Mouse (Mus musculus): ENCODE results near the gene Arhgdib. TPM values are rescaled to one million over a fixed set of nuclear protein-coding genes. Genes with fewer than 3 reads are reported as not detected.

The Arhgdib gene
- total and polyA plus RNA-seq, 2 experiments from 2014 or later, result 45.9 to 56.7 TPM

- Histone ChIP-seq H3K4me3 (ENCODE audit: low read depth, low read length) (no peak overlapping the region), H3K4me2 (ENCODE audit: low read depth, low read length) (no peak overlapping the region), H3K4me1 (ENCODE audit: control insufficient read depth, insufficient read depth) (no peaks in the 10 kb centered on the region), H3K9me3 (replicated peaks; ENCODE audit: control insufficient read depth, low read length) (no peaks in the 10 kb centered on the region), H3K27me3 (ENCODE audit: control insufficient read depth, insufficient read depth, low read length) (no peaks in the 10 kb centered on the region), H3K36me3 (replicated peaks; ENCODE audit: control insufficient read depth, insufficient read depth, low read length) (no peaks in the 10 kb centered on the region), H3K27ac (ENCODE audit: low read depth) (no peak overlapping the region), H3K9ac (replicated peaks; ENCODE audit: low read depth, low read length) (no peak overlapping the region)
- TF ChIP-seq CTCF (IDR thresholded peaks at IDR 0.05; ENCODE audit: low read depth), result no peak
- 58% methylated on average over 11 of the region's 11 CpGs for WGBS
- ATAC-seq (ENCODE audit: insufficient read depth, low read depth) (no peak), DNase-seq (ENCODE audit: low spot score) (no peak)
Observed at GRCm38 (mm10) chr6:136959131-136959530, 17.4 kb upstream of the Arhgdib start.

DNA sequence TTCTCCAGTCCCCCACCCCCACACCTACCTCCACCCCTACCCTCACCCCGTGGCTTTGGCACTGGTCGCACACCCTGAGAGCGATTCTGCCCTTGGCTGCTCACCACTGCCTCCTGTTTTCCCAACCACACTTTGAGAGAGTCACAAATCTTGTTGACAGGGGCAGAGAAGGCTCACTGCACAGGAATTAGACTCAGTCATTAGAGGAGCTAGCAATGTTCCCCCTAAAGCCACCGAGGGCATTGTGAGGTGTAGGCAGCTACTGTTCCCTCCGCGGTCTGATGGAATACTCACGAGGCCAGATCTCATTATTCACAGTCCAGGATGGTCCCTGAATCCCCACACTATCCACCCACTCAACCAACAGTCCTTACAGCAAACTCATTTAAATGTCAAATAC, 15.4 kb upstream of the Arhgdib start:
- no peak for TF ChIP-seq EP300 (IDR thresholded peaks at IDR 0.05; ENCODE audit: low read depth)
- no peak for TF ChIP-seq CTCF (IDR thresholded peaks at IDR 0.05; ENCODE audit: low read depth)
- ATAC-seq (ENCODE audit: insufficient read depth, low read depth), result no peak
- no peak overlapping the region for H3K9ac ChIP-seq (replicated peaks; ENCODE audit: low read depth, low read length)

GRCm38 (mm10) chr6:136955240-136955639, 13.5 kb upstream of the Arhgdib start:
- Histone ChIP-seq H3K27ac (ENCODE audit: low read depth) (no peak overlapping the region), H3K9me3 (replicated peaks; ENCODE audit: control insufficient read depth, low read length) (no peaks in the 10 kb centered on the region), H3K9ac (replicated peaks; ENCODE audit: low read depth, low read length) (no peak overlapping the region), H3K4me2 (ENCODE audit: low read depth, low read length) (no peak overlapping the region), H3K4me3 (ENCODE audit: low read depth, low read length) (no peak overlapping the region), H3K27me3 (ENCODE audit: control insufficient read depth, insufficient read depth, low read length) (no peaks in the 10 kb centered on the region), H3K36me3 (replicated peaks; ENCODE audit: control insufficient read depth, insufficient read depth, low read length) (no peaks in the 10 kb centered on the region), H3K4me1 (ENCODE audit: control insufficient read depth, insufficient read depth) (no peaks in the 10 kb centered on the region)
- TF ChIP-seq EP300 (IDR thresholded peaks at IDR 0.05; ENCODE audit: low read depth), result no peak
- no peak for TF ChIP-seq CTCF (IDR thresholded peaks at IDR 0.05; ENCODE audit: low read depth)
- WGBS, result 83% methylated on average over 3 of the region's 3 CpGs
- ATAC-seq (ENCODE audit: insufficient read depth, low read depth), result no peak
- DNase-seq (ENCODE audit: low spot score), result no peak

More for the DNA sequence above, 15.4 kb upstream of the Arhgdib start:
- H3K36me3 ChIP-seq (replicated peaks; ENCODE audit: control insufficient read depth, insufficient read depth, low read length), result no peaks in the 10 kb centered on the region
- H3K4me3 ChIP-seq (ENCODE audit: low read depth, low read length), result no peak overlapping the region
- no peaks in the 10 kb centered on the region for H3K4me1 ChIP-seq (ENCODE audit: control insufficient read depth, insufficient read depth)
- WGBS, result 64% methylated on average over 7 of the region's 7 CpGs
- DNase-seq (ENCODE audit: low spot score), result no peak
- H3K4me2 ChIP-seq (ENCODE audit: low read depth, low read length), result no peak overlapping the region
- H3K27me3 ChIP-seq (ENCODE audit: control insufficient read depth, insufficient read depth, low read length), result no peaks in the 10 kb centered on the region
- H3K9me3 ChIP-seq (replicated peaks; ENCODE audit: control insufficient read depth, low read length), result no peaks in the 10 kb centered on the region
- no peak overlapping the region for H3K27ac ChIP-seq (ENCODE audit: low read depth)

DNA sequence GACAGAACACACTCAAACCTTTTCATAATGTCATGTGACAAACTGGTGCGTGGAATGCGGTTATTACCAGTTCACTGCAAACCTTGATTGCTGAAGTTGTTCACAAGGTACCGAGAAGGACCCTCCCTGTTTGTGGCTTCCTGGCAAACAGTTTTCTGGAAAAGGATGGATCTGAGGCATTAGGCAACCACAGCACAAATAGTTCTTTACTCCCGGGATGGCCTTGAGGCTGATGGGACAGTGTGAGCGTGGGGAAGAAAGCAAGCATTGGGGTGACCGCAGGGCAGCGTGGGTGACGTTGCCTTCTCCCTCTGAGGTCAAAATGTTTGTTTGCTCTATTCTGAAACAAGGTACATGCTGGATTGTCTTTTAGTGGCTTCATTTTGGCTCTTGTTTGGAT, 13.0 kb upstream of the Arhgdib start:
- no peaks in the 10 kb centered on the region for H3K36me3 ChIP-seq (replicated peaks; ENCODE audit: control insufficient read depth, insufficient read depth, low read length)
- TF ChIP-seq EP300 (IDR thresholded peaks at IDR 0.05; ENCODE audit: low read depth) (no peak), CTCF (IDR thresholded peaks at IDR 0.05; ENCODE audit: low read depth) (no peak)
- H3K27ac ChIP-seq (ENCODE audit: low read depth), result no peak overlapping the region
- DNase-seq (ENCODE audit: low spot score) (no peak), ATAC-seq (ENCODE audit: insufficient read depth, low read depth) (no peak)
- H3K27me3 ChIP-seq (ENCODE audit: control insufficient read depth, insufficient read depth, low read length), result no peaks in the 10 kb centered on the region
- no peak overlapping the region for H3K4me2 ChIP-seq (ENCODE audit: low read depth, low read length)
- H3K9ac ChIP-seq (replicated peaks; ENCODE audit: low read depth, low read length), result no peak overlapping the region
- WGBS, result 86% methylated on average over 8 of the region's 8 CpGs
- no peaks in the 10 kb centered on the region for H3K4me1 ChIP-seq (ENCODE audit: control insufficient read depth, insufficient read depth)
- H3K4me3 ChIP-seq (ENCODE audit: low read depth, low read length), result no peak overlapping the region
- H3K9me3 ChIP-seq (replicated peaks; ENCODE audit: control insufficient read depth, low read length), result no peaks in the 10 kb centered on the region

GRCm38 (mm10) chr6:136954192-136954591, 12.5 kb upstream of the Arhgdib start:
- H3K4me2 ChIP-seq (ENCODE audit: low read depth, low read length), result no peak overlapping the region
- H3K36me3 ChIP-seq (replicated peaks; ENCODE audit: control insufficient read depth, insufficient read depth, low read length), result no peaks in the 10 kb centered on the region
- ATAC-seq (ENCODE audit: insufficient read depth, low read depth) (no peak), DNase-seq (ENCODE audit: low spot score) (no peak)
- H3K4me3 ChIP-seq (ENCODE audit: low read depth, low read length), result no peak overlapping the region
- WGBS, result 57% methylated on average over 6 of the region's 6 CpGs
- no peaks in the 10 kb centered on the region for H3K27me3 ChIP-seq (ENCODE audit: control insufficient read depth, insufficient read depth, low read length)
- no peaks in the 10 kb centered on the region for H3K9me3 ChIP-seq (replicated peaks; ENCODE audit: control insufficient read depth, low read length)
- no peak overlapping the region for H3K9ac ChIP-seq (replicated peaks; ENCODE audit: low read depth, low read length)
- no peak for TF ChIP-seq CTCF (IDR thresholded peaks at IDR 0.05; ENCODE audit: low read depth)
- TF ChIP-seq EP300 (IDR thresholded peaks at IDR 0.05; ENCODE audit: low read depth), result no peak
- no peak overlapping the region for H3K27ac ChIP-seq (ENCODE audit: low read depth)
- no peaks in the 10 kb centered on the region for H3K4me1 ChIP-seq (ENCODE audit: control insufficient read depth, insufficient read depth)

- Histone ChIP-seq H3K36me3 (replicated peaks; ENCODE audit: control insufficient read depth, insufficient read depth, low read length) (no peaks in the 10 kb centered on the region), H3K9ac (replicated peaks; ENCODE audit: low read depth, low read length) (no peak overlapping the region), H3K4me2 (ENCODE audit: low read depth, low read length) (no peak overlapping the region), H3K4me1 (ENCODE audit: control insufficient read depth, insufficient read depth) (no peaks in the 10 kb centered on the region), H3K27ac (ENCODE audit: low read depth) (no peak overlapping the region), H3K27me3 (ENCODE audit: control insufficient read depth, insufficient read depth, low read length) (no peaks in the 10 kb centered on the region), H3K9me3 (replicated peaks; ENCODE audit: control insufficient read depth, low read length) (no peaks in the 10 kb centered on the region), H3K4me3 (ENCODE audit: low read depth, low read length) (no peak overlapping the region)
- WGBS, result 81% methylated on average over 9 of the region's 9 CpGs
- ATAC-seq (ENCODE audit: insufficient read depth, low read depth) (no peak), DNase-seq (ENCODE audit: low spot score) (no peak)
- TF ChIP-seq EP300 (IDR thresholded peaks at IDR 0.05; ENCODE audit: low read depth) (no peak), CTCF (IDR thresholded peaks at IDR 0.05; ENCODE audit: low read depth) (no peak)
Observed at GRCm38 (mm10) chr6:136952930-136953329, 11.2 kb upstream of the Arhgdib start.
